In genomic region chr9:110944265-110944664, GRCm38 (mm10) we compare ENCODE assay signal across 12 mouse cellular contexts. TPM values are rescaled to one million over a fixed set of nuclear protein-coding genes. Genes with fewer than 3 reads are reported as not detected.
DNase-seq lines count a peak whose midpoint lies in the region; ATAC-seq and TF ChIP-seq lines count a peak whose summit lies in the region.
"Had no signal": no experiment of that assay in that cellular context is flagged by ENCODE, and none has a peak within 500 bp of the region (broad histone marks: within the 10 kb centered on the region; RNA-seq: fewer than 3 reads in every experiment).

No protein-coding gene starts in this region.

- no peaks in the 10 kb centered on the region for H3K4me1 ChIP-seq in forebrain, postnatal 0 days (ENCODE audit: insufficient read depth)
- H3K4me1 ChIP-seq in forebrain, embryonic 14.5 days (ENCODE audit: control insufficient read depth, insufficient read depth, low read length), result 0 out of 2 replicates have a peak, but pooled peaks cover 6% of the 10 kb centered on the region
- H3K4me1 ChIP-seq in lung, embryonic 14.5 days (ENCODE audit: insufficient read depth), result no peaks in the 10 kb centered on the region
- peaks cover 18% of the 10 kb centered on the region for H3K4me1 ChIP-seq in embryonic facial prominence, embryonic 10.5 days
- no peaks in the 10 kb centered on the region for H3K4me1 ChIP-seq in small intestine, adult 2 months (ENCODE audit: control insufficient read depth, insufficient read depth, insufficient read length, low read length)

- peaks cover 17% of the 10 kb centered on the region for H3K27me3 ChIP-seq in forebrain, postnatal 0 days (ENCODE audit: insufficient read depth, low read length)
- peaks cover 16% of the 10 kb centered on the region; the same call in 1 of the 2 replicates for H3K27me3 ChIP-seq in forebrain, embryonic 14.5 days (replicated peaks; ENCODE audit: control insufficient read depth, insufficient read depth, low read length)
- H3K27me3 ChIP-seq in lung, embryonic 14.5 days (ENCODE audit: insufficient read depth, low read length), result peaks cover 34% of the 10 kb centered on the region
- H3K27me3 ChIP-seq in embryonic facial prominence, embryonic 10.5 days (replicated peaks; ENCODE audit: low read depth, poor library complexity, severe bottlenecking), result peaks cover 64% of the 10 kb centered on the region
- H3K27me3 ChIP-seq in small intestine, adult 2 months (ENCODE audit: control insufficient read depth, insufficient read depth, low read length), result 0 out of 2 replicates have a peak, but pooled peaks cover 3% of the 10 kb centered on the region

- H3K27ac ChIP-seq in forebrain, postnatal 0 days (ENCODE audit: low read depth, low read length), result no peak overlapping the region
- H3K27ac ChIP-seq in forebrain, embryonic 14.5 days (ENCODE audit: low read depth, low read length), result no peak overlapping the region
- H3K27ac ChIP-seq in lung, embryonic 14.5 days (ENCODE audit: low read depth), result no peak overlapping the region
- H3K27ac ChIP-seq in embryonic facial prominence, embryonic 10.5 days (replicated peaks), result no peak overlapping the region
- H3K27ac ChIP-seq in small intestine, adult 2 months (ENCODE audit: insufficient read depth, low read depth, low read length), result no peak overlapping the region
- H3K27ac ChIP-seq: embryonic facial prominence, embryonic 12.5 days; liver, embryonic 13.5 days had no signal

- no peaks in the 10 kb centered on the region for H3K9me3 ChIP-seq in forebrain, postnatal 0 days (ENCODE audit: low read length)
- H3K9me3 ChIP-seq in forebrain, embryonic 14.5 days (replicated peaks; ENCODE audit: control insufficient read depth, low read length), result no peaks in the 10 kb centered on the region
- H3K9me3 ChIP-seq in lung, embryonic 14.5 days (ENCODE audit: low read depth, low read length), result no peaks in the 10 kb centered on the region
- H3K9me3 ChIP-seq in embryonic facial prominence, embryonic 10.5 days, result no peaks in the 10 kb centered on the region
- H3K9me3 ChIP-seq: embryonic facial prominence, embryonic 12.5 days; G1E; liver, embryonic 13.5 days had no signal

- peak; percentile 59; the same call in 1 of the 2 replicates for ATAC-seq in forebrain, postnatal 0 days
- ATAC-seq in forebrain, embryonic 14.5 days, result no peak
- peak; percentile 24; the same call in 1 of the 2 replicates for ATAC-seq in lung, embryonic 14.5 days (ENCODE audit: insufficient read depth)

- 35% methylated on average over 13 of the region's 13 CpGs for WGBS in forebrain, postnatal 0 days
- WGBS in forebrain, embryonic 14.5 days, result 34% methylated on average over 13 of the region's 13 CpGs
- WGBS in lung, embryonic 14.5 days, result 29% methylated on average over 13 of the region's 13 CpGs
- 34% methylated on average over 13 of the region's 13 CpGs for WGBS in embryonic facial prominence, embryonic 10.5 days
- WGBS in small intestine, adult 2 months, result 38% methylated on average over 13 of the region's 13 CpGs

- H3K9ac ChIP-seq in forebrain, postnatal 0 days, result no peak overlapping the region
- no peak overlapping the region for H3K9ac ChIP-seq in forebrain, embryonic 14.5 days (ENCODE audit: low read length)
- H3K9ac ChIP-seq in lung, embryonic 14.5 days, result no peak overlapping the region
- H3K9ac ChIP-seq: embryonic facial prominence, embryonic 12.5 days; liver, embryonic 13.5 days had no signal

- H3K36me3 ChIP-seq in forebrain, postnatal 0 days (ENCODE audit: insufficient read depth), result no peaks in the 10 kb centered on the region
- no peaks in the 10 kb centered on the region for H3K36me3 ChIP-seq in forebrain, embryonic 14.5 days (ENCODE audit: control insufficient read depth, insufficient read depth, low read length)
- no peaks in the 10 kb centered on the region for H3K36me3 ChIP-seq in lung, embryonic 14.5 days (ENCODE audit: insufficient read depth)
- no peaks in the 10 kb centered on the region for H3K36me3 ChIP-seq in embryonic facial prominence, embryonic 10.5 days (replicated peaks)
- no peaks in the 10 kb centered on the region for H3K36me3 ChIP-seq in small intestine, adult 2 months (ENCODE audit: control insufficient read depth, insufficient read depth, low read length)
- H3K36me3 ChIP-seq: embryonic facial prominence, embryonic 12.5 days; G1E; liver, embryonic 13.5 days had no signal

- TF ChIP-seq POLR2A in small intestine, adult 2 months (IDR thresholded peaks at IDR 0.05; ENCODE audit: low read depth, low read length), result no peak

- H3K4me2 ChIP-seq in forebrain, postnatal 0 days (ENCODE audit: low read depth), result no peak overlapping the region
- H3K4me2 ChIP-seq in forebrain, embryonic 14.5 days (ENCODE audit: low read length), result no peak overlapping the region
- H3K4me2 ChIP-seq in lung, embryonic 14.5 days, result no peak overlapping the region
- H3K4me2 ChIP-seq: embryonic facial prominence, embryonic 12.5 days; liver, embryonic 13.5 days had no signal

- H3K4me3 ChIP-seq in forebrain, postnatal 0 days (ENCODE audit: low read depth, low read length), result no peak overlapping the region
- no peak overlapping the region for H3K4me3 ChIP-seq in forebrain, embryonic 14.5 days (ENCODE audit: low read depth, low read length)
- H3K4me3 ChIP-seq in lung, embryonic 14.5 days (ENCODE audit: low read depth, low read length), result no peak overlapping the region
- H3K4me3 ChIP-seq in embryonic facial prominence, embryonic 10.5 days, result no peak overlapping the region
- H3K4me3 ChIP-seq in small intestine, adult 2 months (ENCODE audit: low read depth, low read length), result no peak overlapping the region
- H3K4me3 ChIP-seq: embryonic facial prominence, embryonic 12.5 days; liver, embryonic 13.5 days had no signal

- peak; percentile 58 for TF ChIP-seq CTCF in forebrain, postnatal 0 days (IDR thresholded peaks at IDR 0.05; ENCODE audit: low read depth)
- peak; percentile 52 for TF ChIP-seq CTCF in lung, embryonic 14.5 days (IDR thresholded peaks at IDR 0.05; ENCODE audit: low read depth)
- peak; percentile 33; the same call in 1 of the 2 replicates for TF ChIP-seq CTCF in small intestine, adult 2 months (IDR thresholded peaks at IDR 0.05; ENCODE audit: extremely low read depth, insufficient read length, insufficient replicate concordance, low read depth, low read length)

- peak; percentile 57 for DNase-seq in forebrain, postnatal 0 days
- DNase-seq in forebrain, embryonic 14.5 days (ENCODE audit: low spot score), result no peak
- peak; percentile 69 for DNase-seq in lung, embryonic 14.5 days
- DNase-seq in lung, adult 18-20 months, result no peak
- peak; percentile 17 for DNase-seq in embryonic facial prominence, embryonic 10.5 days (ENCODE audit: low spot score)
- DNase-seq in adrenal gland, postnatal 36 days, result no peak
- no peak for DNase-seq in cerebellum, postnatal 36 days
- DNase-seq: liver, embryonic 13.5 days had no signal

RNA-seq across cellular contexts. Expression of gene Tdgf1, which starts 1.7 kb away (rescaled TPM):
- total RNA-seq in forebrain, postnatal 0 days (2014; rRNA removed), result not detected in 2 replicates
- polyA plus RNA-seq in forebrain, postnatal 0 days (2015; fragmentation: Nextera tagmentation; extraction: Ambion mirVana), result 0.09 and 0.12 TPM in 2 replicates
- polyA plus RNA-seq in forebrain, embryonic 14.5 days (2014; fragmentation: Nextera tagmentation; extraction: Ambion mirVana), result not detected in 2 replicates
- not detected in 2 replicates for polyA plus RNA-seq in lung, embryonic 14.5 days (2014; fragmentation: Nextera tagmentation; extraction: Ambion mirVana)
- not detected in 2 replicates for polyA plus RNA-seq in embryonic facial prominence, embryonic 10.5 days (2016; fragmentation: Nextera tagmentation; extraction: Ambion mirVana)
- polyA plus RNA-seq in small intestine, adult 2 months (2012; rRNA removed), result not detected in 2 replicates
- not detected for total RNA-seq in adrenal gland, postnatal 36 days (2021)
- total RNA-seq: heart, postnatal 25 days had no signal
- polyA plus RNA-seq: embryonic facial prominence, embryonic 12.5 days; G1E; liver, embryonic 13.5 days had no signal

RNA-seq across cellular contexts. Expression of gene Lrrc2, which starts 7.1 kb away (rescaled TPM):
- total RNA-seq in forebrain, postnatal 0 days (2014; rRNA removed), result 0.14 and 0.23 TPM in 2 replicates
- 0.42 and 0.96 TPM in 2 replicates for polyA plus RNA-seq in forebrain, postnatal 0 days (2015; fragmentation: Nextera tagmentation; extraction: Ambion mirVana)
- polyA plus RNA-seq in forebrain, embryonic 14.5 days (2014; fragmentation: Nextera tagmentation; extraction: Ambion mirVana), result 0.33 and 0.37 TPM in 2 replicates
- polyA plus RNA-seq in lung, embryonic 14.5 days (2014; fragmentation: Nextera tagmentation; extraction: Ambion mirVana), result 0.12 TPM in 1 of 2 replicates, not detected in the other
- polyA plus RNA-seq in embryonic facial prominence, embryonic 10.5 days (2016; fragmentation: Nextera tagmentation; extraction: Ambion mirVana), result 0.14 and 0.15 TPM in 2 replicates
- not detected in 2 replicates for polyA plus RNA-seq in small intestine, adult 2 months (2012; rRNA removed)
- total RNA-seq in adrenal gland, postnatal 36 days (2021), result 10 to 100 TPM in 1 of 2 experiments, 1 to 10 TPM in 1; 7.9 to 11.1 TPM
- polyA plus RNA-seq: G1E had no signal

RNA-seq across cellular contexts. Expression of gene Fam240a, which starts 27.6 kb away (rescaled TPM):
- total RNA-seq in forebrain, postnatal 0 days (2014; rRNA removed), result 0.54 TPM in 1 of 2 replicates, not detected in the other
- polyA plus RNA-seq in forebrain, postnatal 0 days (2015; fragmentation: Nextera tagmentation; extraction: Ambion mirVana), result 0.58 TPM in 1 of 2 replicates, not detected in the other
- not detected in 2 replicates for polyA plus RNA-seq in forebrain, embryonic 14.5 days (2014; fragmentation: Nextera tagmentation; extraction: Ambion mirVana)
- polyA plus RNA-seq in lung, embryonic 14.5 days (2014; fragmentation: Nextera tagmentation; extraction: Ambion mirVana), result not detected in 2 replicates
- not detected in 2 replicates for polyA plus RNA-seq in embryonic facial prominence, embryonic 10.5 days (2016; fragmentation: Nextera tagmentation; extraction: Ambion mirVana)
- polyA plus RNA-seq in small intestine, adult 2 months (2012; rRNA removed), result not detected in 2 replicates
- not detected for total RNA-seq in adrenal gland, postnatal 36 days (2021)
- total RNA-seq: G1E; heart, postnatal 25 days had no signal
- polyA plus RNA-seq: embryonic facial prominence, embryonic 12.5 days; G1E; liver, embryonic 13.5 days had no signal

RNA-seq across cellular contexts. Expression of gene Rtp3, which starts 46.1 kb away (rescaled TPM):
- not detected in 2 replicates for total RNA-seq in forebrain, postnatal 0 days (2014; rRNA removed)
- not detected in 2 replicates for polyA plus RNA-seq in forebrain, postnatal 0 days (2015; fragmentation: Nextera tagmentation; extraction: Ambion mirVana)
- not detected in 2 replicates for polyA plus RNA-seq in forebrain, embryonic 14.5 days (2014; fragmentation: Nextera tagmentation; extraction: Ambion mirVana)
- 0.15 and 0.41 TPM in 2 replicates for polyA plus RNA-seq in lung, embryonic 14.5 days (2014; fragmentation: Nextera tagmentation; extraction: Ambion mirVana)
- polyA plus RNA-seq in embryonic facial prominence, embryonic 10.5 days (2016; fragmentation: Nextera tagmentation; extraction: Ambion mirVana), result 0.11 and 0.40 TPM in 2 replicates
- polyA plus RNA-seq in small intestine, adult 2 months (2012; rRNA removed), result 0.72 and 0.74 TPM in 2 replicates
- 1 to 10 TPM; 2.3 to 4.9 TPM for total RNA-seq in adrenal gland, postnatal 36 days (2021)
- polyA plus RNA-seq: embryonic facial prominence, embryonic 12.5 days; G1E had no signal

Comparison
In these comparisons a context has a peak if more than half of its experiments do, and no peak if none do; other contexts are left out.
1. DNase-seq: peak in forebrain, postnatal 0 days (single experiment), lung, embryonic 14.5 days (single experiment) and embryonic facial prominence, embryonic 10.5 days (single experiment); none in forebrain, embryonic 14.5 days (single experiment), lung, adult 18-20 months (0 of 2), adrenal gland, postnatal 36 days (0 of 2) and cerebellum, postnatal 36 days (0 of 2).
2. Peak in every context shown above with its lines, with median percentiles within 50 percentile points of each other: CTCF ChIP-seq.